Mouse (Mus musculus) midbrain, embryonic 16.5 days (tissue): ENCODE results near the gene Wfdc16. TPM values are rescaled to one million over a fixed set of nuclear protein-coding genes. Genes with fewer than 3 reads are reported as not detected.

Source experiments
- ATAC-seq: fragments of 200-750 bp; cut with Nextera tagmentation; 2 replicates; pipeline ENCODE4 v1.8.0; 2017; ENCODE audit warnings: moderate TSS enrichment
- H3K27ac ChIP-seq: fragments of 300-500 bp; sonication (generic); 2 replicates; pipeline ENCODE4 v1.5.1; 2014; ENCODE audit warnings: mild to moderate bottlenecking, low read length, mixed read lengths
- H3K27me3 ChIP-seq: fragments of 300-500 bp; sonication (generic); 2 replicates; pipeline ENCODE4 v1.6.1; 2014; ENCODE audit warnings: low read depth, low read length, mixed read lengths; ENCODE audit not compliant: control insufficient read depth, insufficient read depth
- H3K36me3 ChIP-seq: fragments of 300-500 bp; sonication (generic); 2 replicates; pipeline ENCODE4 v1.6.1; 2014; ENCODE audit warnings: mild to moderate bottlenecking, low read length, moderate library complexity, mixed read lengths; ENCODE audit not compliant: control insufficient read depth, insufficient read depth
- H3K4me1 ChIP-seq: fragments of 300-500 bp; sonication (generic); 2 replicates; pipeline ENCODE4 v1.6.1; 2014; ENCODE audit warnings: mild to moderate bottlenecking, low read length, mixed read lengths; ENCODE audit not compliant: control insufficient read depth, insufficient read depth
- H3K4me2 ChIP-seq: fragments of 300-500 bp; sonication (generic); 2 replicates; pipeline ENCODE4 v1.6.1; 2014; ENCODE audit warnings: mild to moderate bottlenecking, low read length, mixed read lengths
- H3K4me3 ChIP-seq: fragments of 300-500 bp; sonication (generic); 2 replicates; pipeline ENCODE4 v1.5.1; 2014; ENCODE audit warnings: low read depth, mild to moderate bottlenecking, low read length, moderate library complexity, mixed read lengths
- H3K9ac ChIP-seq: fragments of 300-500 bp; sonication (generic); 2 replicates; pipeline ENCODE4 v1.6.1; 2014; ENCODE audit warnings: low read depth, low read length, mixed read lengths
- H3K9me3 ChIP-seq: fragments of 300-500 bp; sonication (generic); replicated peaks from 2 replicates; pipeline ENCODE4 v1.6.1; 2014; ENCODE audit warnings: mild to moderate bottlenecking, low read length, mixed read lengths; ENCODE audit not compliant: control insufficient read depth, poor library complexity, severe bottlenecking
- WGBS: fragments of 180-500 bp; shearing (Covaris S2); extraction: QIAGEN DNeasy Blood & Tissue Kit; methylation state at CpG from one replicate; pipeline ENCODE4 v1.1.7; 2014; 5-methylcytosine and 5-hydroxymethylcytosine counted together
- polyA plus RNA-seq: library from polyadenylated mRNA; unstranded; fragments of >200 nt; fragmentation: Nextera tagmentation; extraction: Ambion mirVana; gene quantifications from 2 replicates; pipeline ENCODE4 v1.2.1, GENCODE M21; 2015

Wfdc16 gene
- polyA plus RNA-seq, result not detected in 2 replicates

DNA sequence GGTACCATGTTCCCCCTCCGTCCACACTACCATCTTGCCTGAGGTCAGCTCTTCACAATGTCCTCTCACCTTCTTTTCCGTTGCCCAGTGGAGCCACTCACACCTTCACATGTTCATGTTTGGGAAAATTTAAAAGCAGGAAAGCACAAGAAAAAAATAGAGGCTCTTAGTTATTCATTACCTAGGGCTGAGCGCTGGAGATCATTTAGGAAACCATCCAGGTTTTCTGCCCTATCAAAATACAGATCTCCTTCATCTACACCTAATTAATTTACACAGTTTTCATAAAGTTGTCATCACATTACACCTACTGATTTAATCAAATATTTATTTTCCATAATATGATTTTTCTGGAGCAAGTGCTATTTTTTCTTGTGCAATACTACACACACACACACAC is at the start of gene Wfdc16:
Gene Wfdc16 (minus strand): TSS at position 101 of the 400 bp plus-strand sequence.
- H3K4me1 ChIP-seq, result no peaks in the 10 kb centered on the region
- H3K27me3 ChIP-seq, result no peaks in the 10 kb centered on the region
- WGBS, result 92% methylated on average over 3 of the region's 3 CpGs
- no peak within 1 kb of the TSS for H3K4me2 ChIP-seq
- no peak within 1 kb of the TSS for H3K27ac ChIP-seq
- no peak for ATAC-seq
- H3K9ac ChIP-seq, result no peak within 1 kb of the TSS
- H3K4me3 ChIP-seq, result no peak within 1 kb of the TSS
- H3K36me3 ChIP-seq, result no peaks in the 10 kb centered on the region
- no peaks in the 10 kb centered on the region for H3K9me3 ChIP-seq

DNA sequence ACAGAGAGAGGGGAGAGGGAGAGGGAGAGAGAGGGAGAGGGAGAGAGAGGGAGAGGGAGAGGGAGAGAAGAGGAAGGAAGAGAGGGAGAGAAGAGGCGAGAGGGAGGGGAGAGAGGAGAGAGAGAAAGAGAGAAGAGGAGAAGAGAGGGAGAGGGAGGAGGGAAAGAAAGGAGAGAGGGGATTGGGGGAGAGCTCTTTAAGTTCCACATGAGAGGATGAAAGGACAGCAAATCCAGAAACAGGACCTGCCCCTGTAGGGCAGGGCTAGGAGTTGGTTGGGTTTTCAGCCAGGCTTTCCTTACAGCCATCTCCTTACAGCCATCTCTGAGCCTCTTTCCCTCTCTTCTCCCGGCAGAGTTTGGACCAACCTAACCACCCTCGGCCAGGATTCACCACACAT is 46.2 kb upstream of the Wfdc16 start, which contains the start of gene Wfdc13:
Gene Wfdc13 (plus strand): TSS at position 301 of the 400 bp plus-strand sequence.
- no peaks in the 10 kb centered on the region for H3K4me1 ChIP-seq
- no peak within 1 kb of the TSS for H3K27ac ChIP-seq
- no peaks in the 10 kb centered on the region for H3K36me3 ChIP-seq
- no peaks in the 10 kb centered on the region for H3K27me3 ChIP-seq
- 70% methylated on average over 3 of the region's 3 CpGs for WGBS
- H3K4me3 ChIP-seq, result no peak within 1 kb of the TSS
- H3K9ac ChIP-seq, result no peak within 1 kb of the TSS
- no peak for ATAC-seq
- H3K4me2 ChIP-seq, result no peak within 1 kb of the TSS
- H3K9me3 ChIP-seq, result no peaks in the 10 kb centered on the region

DNA sequence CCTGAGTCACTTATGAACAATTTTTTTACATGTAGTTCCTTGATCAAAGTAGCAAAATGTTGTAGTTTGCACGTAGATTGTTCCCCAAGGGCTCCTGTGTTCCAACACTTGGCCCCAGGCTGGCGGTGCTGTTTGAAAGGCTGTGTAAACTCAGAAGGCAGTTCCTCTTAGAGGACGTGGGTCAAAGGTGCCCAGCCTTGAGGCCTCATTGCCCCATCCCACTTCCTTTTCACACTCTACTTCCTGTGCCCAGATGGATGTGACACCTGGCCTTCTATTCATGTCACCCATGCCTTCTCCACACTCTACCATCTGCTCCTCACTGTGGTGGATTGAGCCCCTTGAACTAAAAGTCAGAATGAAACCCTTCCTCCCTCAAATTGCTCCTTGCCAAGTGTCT is 41.3 kb upstream of the Wfdc16 start:
- ATAC-seq, result no peak
- Histone ChIP-seq H3K9me3 (no peaks in the 10 kb centered on the region), H3K27me3 (no peaks in the 10 kb centered on the region), H3K9ac (no peak overlapping the region), H3K4me3 (no peak overlapping the region), H3K36me3 (no peaks in the 10 kb centered on the region), H3K27ac (no peak overlapping the region), H3K4me1 (peaks cover 6% of the 10 kb centered on the region; the same call in 1 of the 2 replicates), H3K4me2 (no peak overlapping the region)
- 69% methylated on average over 3 of the region's 3 CpGs for WGBS

DNA sequence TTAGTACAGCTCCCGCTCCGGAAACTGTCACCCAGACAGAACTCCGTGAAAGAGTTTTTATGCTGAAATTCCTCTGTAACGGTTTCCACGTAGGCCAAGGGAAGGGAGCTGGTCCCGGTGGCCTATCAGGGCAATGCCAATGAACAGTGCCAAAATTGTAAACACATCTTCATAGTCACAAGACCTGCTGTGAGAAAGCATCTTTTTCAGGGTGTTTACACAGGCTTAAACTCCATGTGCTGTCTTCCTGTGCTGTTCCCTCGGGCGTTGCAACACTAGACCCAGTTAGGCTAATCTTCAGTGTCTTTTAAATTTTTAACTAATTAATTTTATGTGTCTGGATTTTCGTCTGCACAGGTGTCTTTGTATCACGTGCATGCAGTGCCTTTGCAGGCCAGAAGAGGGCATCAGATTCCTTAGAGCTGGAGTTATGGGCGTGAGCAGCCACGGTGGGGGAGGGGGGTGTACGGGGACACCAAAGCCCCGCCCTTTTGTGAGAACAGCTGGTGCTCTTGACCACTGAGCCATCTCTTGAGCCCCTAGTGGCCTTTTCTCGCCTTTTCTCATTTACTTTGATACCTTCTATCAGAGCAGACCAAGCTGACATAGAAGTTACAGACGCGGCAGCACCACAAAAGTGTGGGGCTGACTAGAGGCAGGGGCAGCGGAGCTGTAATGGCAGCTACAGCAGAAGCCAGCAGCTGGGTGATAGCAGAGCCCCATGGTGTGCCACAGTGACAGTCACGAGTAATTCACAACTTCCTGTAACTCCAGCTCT is 40.4 kb upstream of the Wfdc16 start:
- H3K9ac ChIP-seq, result no peak overlapping the region
- peak; percentile 78 for ATAC-seq
- H3K9me3 ChIP-seq, result no peaks in the 10 kb centered on the region
- no peaks in the 10 kb centered on the region for H3K36me3 ChIP-seq
- no peak overlapping the region for H3K27ac ChIP-seq
- peak overlapping the region; percentile 44 for H3K4me2 ChIP-seq
- no peaks in the 10 kb centered on the region for H3K27me3 ChIP-seq
- H3K4me1 ChIP-seq, result peaks cover 6% of the 10 kb centered on the region; the same call in 1 of the 2 replicates
- 23% methylated on average over 19 of the region's 19 CpGs for WGBS
- H3K4me3 ChIP-seq, result peak overlapping the region; percentile 25

GRCm38 (mm10) chr2:164676916-164677685 is 38.5 kb upstream of the Wfdc16 start:
- no peak for ATAC-seq
- no peak overlapping the region for H3K27ac ChIP-seq
- 90% methylated on average over 16 of the region's 16 CpGs for whole genome bisulfite sequencing

GRCm38 (mm10) chr2:164676103-164676502 is 37.5 kb upstream of the Wfdc16 start:
- H3K36me3 ChIP-seq, result no peaks in the 10 kb centered on the region
- no peak overlapping the region for H3K4me2 ChIP-seq
- no peak overlapping the region for H3K9ac ChIP-seq
- ATAC-seq, result no peak
- no peak overlapping the region for H3K4me3 ChIP-seq
- H3K4me1 ChIP-seq, result peaks cover 6% of the 10 kb centered on the region; the same call in 1 of the 2 replicates
- H3K27ac ChIP-seq, result no peak overlapping the region
- WGBS, result 73% methylated on average over 7 of the region's 7 CpGs
- H3K9me3 ChIP-seq, result no peaks in the 10 kb centered on the region
- H3K27me3 ChIP-seq, result no peaks in the 10 kb centered on the region

More at GRCm38 (mm10) chr2:164676916-164677685, 38.5 kb upstream of the Wfdc16 start:
- Histone ChIP-seq H3K9me3 (no peaks in the 10 kb centered on the region), H3K4me3 (no peak overlapping the region), H3K36me3 (no peaks in the 10 kb centered on the region), H3K4me1 (peaks cover 6% of the 10 kb centered on the region; the same call in 1 of the 2 replicates), H3K27me3 (no peaks in the 10 kb centered on the region), H3K4me2 (no peak overlapping the region), H3K9ac (no peak overlapping the region)

DNA sequence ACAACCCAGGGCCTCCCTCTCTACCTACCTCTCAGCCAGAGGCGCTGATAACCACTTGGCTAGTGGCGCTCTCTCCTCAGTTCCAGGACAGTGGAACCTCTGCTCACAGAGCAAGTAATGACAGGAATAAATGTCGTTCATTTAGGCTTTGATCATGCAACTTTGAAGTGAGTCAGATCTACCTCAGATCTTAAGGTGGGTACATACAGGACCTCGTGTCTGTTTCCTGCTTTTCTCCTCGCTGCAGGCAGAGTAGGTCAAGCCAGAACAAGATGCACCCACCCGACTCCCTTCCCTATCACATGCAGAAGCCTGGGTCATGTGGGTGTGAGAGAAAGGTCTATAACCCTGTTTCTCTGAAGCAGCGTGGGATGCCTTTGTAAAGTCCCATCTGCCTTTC is 35.4 kb upstream of the Wfdc16 start, which contains the start of gene Wfdc11:
Gene Wfdc11 (minus strand): TSS at position 101 of the 400 bp plus-strand sequence.
- Histone ChIP-seq H3K27ac (no peak within 1 kb of the TSS), H3K9me3 (no peaks in the 10 kb centered on the region), H3K36me3 (no peaks in the 10 kb centered on the region), H3K9ac (no peak within 1 kb of the TSS), H3K4me1 (peaks cover 6% of the 10 kb centered on the region; the same call in 1 of the 2 replicates), H3K4me3 (no peak within 1 kb of the TSS), H3K4me2 (no peak within 1 kb of the TSS), H3K27me3 (no peaks in the 10 kb centered on the region)
- WGBS, result 76% methylated on average over 7 of the region's 7 CpGs
- no peak for ATAC-seq

GRCm38 (mm10) chr2:164670938-164671337 is 32.3 kb upstream of the Wfdc16 start:
- no peaks in the 10 kb centered on the region for H3K4me1 ChIP-seq
- H3K9me3 ChIP-seq, result no peaks in the 10 kb centered on the region
- H3K4me2 ChIP-seq, result no peak overlapping the region
- WGBS, result 35% methylated on average over 1 of the region's 1 CpGs
- no peak overlapping the region for H3K4me3 ChIP-seq
- H3K36me3 ChIP-seq, result no peaks in the 10 kb centered on the region
- no peak overlapping the region for H3K9ac ChIP-seq
- ATAC-seq, result no peak
- H3K27me3 ChIP-seq, result no peaks in the 10 kb centered on the region
- no peak overlapping the region for H3K27ac ChIP-seq

DNA sequence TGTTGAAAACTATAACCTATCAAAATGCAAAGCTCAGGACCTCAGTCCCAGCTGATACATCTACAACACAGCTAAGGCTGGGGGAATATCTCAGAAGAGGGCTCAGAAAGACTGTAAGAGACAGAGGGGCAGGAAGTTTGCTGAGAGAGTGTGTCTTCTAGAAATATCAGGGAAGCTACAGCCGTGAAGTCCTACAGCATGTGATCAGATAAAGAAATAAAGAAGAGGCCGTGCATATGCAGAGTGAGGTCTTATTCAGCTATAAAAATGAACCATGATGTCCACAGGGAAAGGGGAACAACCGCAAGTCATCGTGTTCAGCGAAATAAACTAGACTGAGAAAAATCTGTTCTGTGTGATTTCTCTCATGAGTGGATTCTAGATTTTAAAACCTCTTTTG is 31.7 kb upstream of the Wfdc16 start:
- H3K27me3 ChIP-seq, result no peaks in the 10 kb centered on the region
- H3K9ac ChIP-seq, result no peak overlapping the region
- no peak overlapping the region for H3K4me3 ChIP-seq
- H3K4me2 ChIP-seq, result no peak overlapping the region
- no peaks in the 10 kb centered on the region for H3K36me3 ChIP-seq
- H3K27ac ChIP-seq, result no peak overlapping the region
- no peaks in the 10 kb centered on the region for H3K4me1 ChIP-seq
- no peaks in the 10 kb centered on the region for H3K9me3 ChIP-seq
- ATAC-seq, result no peak
- WGBS, result 93% methylated on average over 5 of the region's 5 CpGs
